Mouse (Mus musculus): ENCODE measurements around the gene Rflnb.
"Not testable (repeated sequence)": the region's sequence is repeated elsewhere in the genome, so short reads cannot be mapped to it uniquely, and the experiment has no call there.

Gene Rflnb

GRCm38 (mm10) chr11:76037581-76038294 lies 10.2 kb upstream of the Rflnb start:
- no peak for DNase-seq

- DNase-seq = peak; percentile 66
Measured at GRCm38 (mm10) chr11:76035182-76035581, 7.6 kb upstream of the Rflnb start.

- no peak for DNase-seq
Measured at GRCm38 (mm10) chr11:76033836-76034235, 6.3 kb upstream of the Rflnb start.

GRCm38 (mm10) chr11:76033359-76033758 lies 5.8 kb upstream of the Rflnb start:
- DNase-seq = no peak

GRCm38 (mm10) chr11:76028072-76028465 lies 487 bp upstream of the Rflnb start:
- DNase-seq = no peak

GRCm38 (mm10) chr11:76026527-76027138 lies 949 bp downstream of the Rflnb start:
- DNase-seq = no peak

- no peak for DNase-seq
Measured at GRCm38 (mm10) chr11:76025080-76025583, 2.5 kb downstream of the Rflnb start.

GRCm38 (mm10) chr11:76020916-76021315 lies 6.7 kb downstream of the Rflnb start:
- DNase-seq = no peak

GRCm38 (mm10) chr11:76019879-76020278 lies 7.7 kb downstream of the Rflnb start:
- no peak for DNase-seq

- DNase-seq = no peak
Measured at GRCm38 (mm10) chr11:76015814-76016213, 11.8 kb downstream of the Rflnb start.

GRCm38 (mm10) chr11:76015251-76015650 lies 12.3 kb downstream of the Rflnb start:
- no peak for DNase-seq

GRCm38 (mm10) chr11:76010838-76011624 lies 16.6 kb downstream of the Rflnb start:
- DNase-seq = no peak

- DNase-seq = no peak
Measured at GRCm38 (mm10) chr11:76009101-76009500, 18.5 kb downstream of the Rflnb start.

- no peak for DNase-seq
Measured at GRCm38 (mm10) chr11:76008162-76008561, 19.4 kb downstream of the Rflnb start.

GRCm38 (mm10) chr11:76004276-76004675 lies 23.3 kb downstream of the Rflnb start:
- not testable (repeated sequence) for DNase-seq

- no peak for DNase-seq
Measured at GRCm38 (mm10) chr11:76001237-76001878, 26.2 kb downstream of the Rflnb start.

GRCm38 (mm10) chr11:76000701-76001100 lies 26.9 kb downstream of the Rflnb start:
- DNase-seq = no peak

- peak; percentile 84 for DNase-seq
Measured at GRCm38 (mm10) chr11:75999440-76000155, 28.0 kb downstream of the Rflnb start, which contains the start of gene 1700016K19Rik. TSS of gene 1700016K19Rik (plus strand) at chr11:75999912.

GRCm38 (mm10) chr11:75994357-75994756 lies 33.2 kb downstream of the Rflnb start:
- DNase-seq = no peak

- no peak for DNase-seq
Measured at GRCm38 (mm10) chr11:75992481-75992880, 35.1 kb downstream of the Rflnb start.

- DNase-seq = no peak
Measured at GRCm38 (mm10) chr11:75991911-75992310, 35.7 kb downstream of the Rflnb start.
